Mouse (Mus musculus) embryonic facial prominence, embryonic 13.5 days (tissue): ENCODE results near the gene Ttll5. TPM values are rescaled to one million over a fixed set of nuclear protein-coding genes. Genes with fewer than 3 reads are reported as not detected.

Source experiments
- ATAC-seq: fragments of 200-750 bp; cut with Nextera tagmentation; 2 replicates; pipeline ENCODE4 v1.8.0; 2017; ENCODE audit warnings: low read depth; ENCODE audit not compliant: insufficient number of reproducible peaks, insufficient read depth, low FRiP score, low TSS enrichment
- H3K27ac ChIP-seq: fragments of 300-500 bp; sonication (generic); 2 replicates; pipeline ENCODE4 v1.5.1; 2015; ENCODE audit warnings: moderate library complexity, mild to moderate bottlenecking, inconsistent platforms
- H3K27me3 ChIP-seq: fragments of 300-500 bp; sonication (generic); 2 replicates; pipeline ENCODE4 v1.6.1; 2015; ENCODE audit warnings: mild to moderate bottlenecking, inconsistent platforms
- H3K36me3 ChIP-seq: fragments of 300-500 bp; sonication (generic); 2 replicates; pipeline ENCODE4 v1.6.1; 2015; ENCODE audit warnings: mild to moderate bottlenecking, inconsistent platforms
- H3K4me1 ChIP-seq: fragments of 300-500 bp; sonication (generic); 2 replicates; pipeline ENCODE4 v1.6.1; 2015; ENCODE audit warnings: inconsistent platforms
- H3K4me2 ChIP-seq: fragments of 300-500 bp; sonication (generic); 2 replicates; pipeline ENCODE4 v1.6.1; 2015; ENCODE audit warnings: moderate library complexity, mild to moderate bottlenecking, inconsistent platforms
- H3K4me3 ChIP-seq: fragments of 300-500 bp; sonication (generic); 2 replicates; pipeline ENCODE4 v1.5.1; 2015; ENCODE audit warnings: mild to moderate bottlenecking, inconsistent platforms
- H3K9ac ChIP-seq: fragments of 300-500 bp; sonication (generic); 2 replicates; pipeline ENCODE4 v1.6.1; 2015; ENCODE audit warnings: mild to moderate bottlenecking, inconsistent platforms
- H3K9me3 ChIP-seq: fragments of 300-500 bp; sonication (generic); 2 replicates; pipeline ENCODE4 v1.6.1; 2016; ENCODE audit warnings: inconsistent platforms
- WGBS: fragments of 180-500 bp; shearing (Covaris S2); methylation state at CpG from one replicate; pipeline ENCODE4 v1.1.7; 2015; ENCODE audit warnings: mixed read lengths; 5-methylcytosine and 5-hydroxymethylcytosine counted together
- polyA plus RNA-seq: library from polyadenylated mRNA; unstranded; fragments of >200 nt; fragmentation: Nextera tagmentation; extraction: Ambion mirVana; gene quantifications from 2 replicates; pipeline ENCODE4 v1.2.1, GENCODE M21; 2015

The Ttll5 gene
- polyA plus RNA-seq, 1 experiment from 2014 or later = 17.3 TPM

GRCm38 (mm10) chr12:85930713-85931112 lies 106.3 kb downstream of the Ttll5 start:
- 88% methylated on average over 3 of the region's 3 CpGs for WGBS
- Histone ChIP-seq H3K27ac (no peak overlapping the region), H3K4me1 (peaks cover 9% of the 10 kb centered on the region), H3K9ac (no peak overlapping the region), H3K9me3 (no peaks in the 10 kb centered on the region), H3K4me2 (no peak overlapping the region), H3K36me3 (peaks cover 21% of the 10 kb centered on the region), H3K4me3 (no peak overlapping the region), H3K27me3 (no peaks in the 10 kb centered on the region)
- ATAC-seq = no peak

- Histone ChIP-seq H3K27me3 (no peaks in the 10 kb centered on the region), H3K27ac (no peak overlapping the region), H3K4me1 (peaks cover 9% of the 10 kb centered on the region), H3K9ac (no peak overlapping the region), H3K4me3 (no peak overlapping the region), H3K9me3 (no peaks in the 10 kb centered on the region), H3K4me2 (no peak overlapping the region), H3K36me3 (peaks cover 17% of the 10 kb centered on the region)
- no peak for ATAC-seq
- WGBS = 87% methylated on average over 10 of the region's 10 CpGs
These were observed 108.8 kb downstream of the Ttll5 start for GRCm38 (mm10) chr12:85933241-85933640.

- Histone ChIP-seq H3K27me3 (no peaks in the 10 kb centered on the region), H3K9me3 (no peaks in the 10 kb centered on the region), H3K4me1 (no peaks in the 10 kb centered on the region), H3K4me3 (no peak overlapping the region), H3K4me2 (no peak overlapping the region), H3K27ac (no peak overlapping the region), H3K9ac (no peak overlapping the region), H3K36me3 (peaks cover 24% of the 10 kb centered on the region)
- 88% methylated on average over 5 of the region's 5 CpGs for whole genome bisulfite sequencing
- ATAC-seq = no peak
These were observed 112.9 kb downstream of the Ttll5 start for GRCm38 (mm10) chr12:85937384-85937783.

- H3K4me1 ChIP-seq = peaks cover 16% of the 10 kb centered on the region
- H3K27ac ChIP-seq = peak overlapping the region; percentile 64
- H3K4me2 ChIP-seq = no peak overlapping the region
- H3K36me3 ChIP-seq = peaks cover 6% of the 10 kb centered on the region; the same call in 1 of the 2 replicates
- H3K9ac ChIP-seq = no peak overlapping the region
- no peaks in the 10 kb centered on the region for H3K27me3 ChIP-seq
- WGBS = 35% methylated on average over 10 of the region's 10 CpGs
- H3K9me3 ChIP-seq = no peaks in the 10 kb centered on the region
- H3K4me3 ChIP-seq = no peak overlapping the region
- ATAC-seq = no peak
These were observed 119.0 kb downstream of the Ttll5 start for GRCm38 (mm10) chr12:85943456-85943855.

GRCm38 (mm10) chr12:85944419-85944818 lies 120.0 kb downstream of the Ttll5 start:
- ATAC-seq = no peak
- no peaks in the 10 kb centered on the region for H3K27me3 ChIP-seq
- no peak overlapping the region for H3K27ac ChIP-seq
- H3K4me2 ChIP-seq = no peak overlapping the region
- H3K4me1 ChIP-seq = peaks cover 16% of the 10 kb centered on the region
- H3K9me3 ChIP-seq = no peaks in the 10 kb centered on the region
- H3K9ac ChIP-seq = no peak overlapping the region
- 96% methylated on average over 3 of the region's 3 CpGs for WGBS
- H3K4me3 ChIP-seq = no peak overlapping the region
- H3K36me3 ChIP-seq = 0 out of 2 replicates have a peak, but pooled peaks cover under 1% of the 10 kb centered on the region

GRCm38 (mm10) chr12:85947161-85947560 lies 122.7 kb downstream of the Ttll5 start:
- no peak for ATAC-seq
- H3K4me3 ChIP-seq = no peak overlapping the region
- no peak overlapping the region for H3K4me2 ChIP-seq
- H3K9ac ChIP-seq = no peak overlapping the region
- no peaks in the 10 kb centered on the region for H3K27me3 ChIP-seq
- 88% methylated on average over 4 of the region's 4 CpGs for WGBS
- peaks cover 4% of the 10 kb centered on the region for H3K36me3 ChIP-seq
- peaks cover 21% of the 10 kb centered on the region for H3K4me1 ChIP-seq
- no peaks in the 10 kb centered on the region for H3K9me3 ChIP-seq
- no peak overlapping the region for H3K27ac ChIP-seq

- Histone ChIP-seq H3K9me3 (no peaks in the 10 kb centered on the region), H3K27me3 (no peaks in the 10 kb centered on the region), H3K36me3 (peaks cover 11% of the 10 kb centered on the region), H3K4me1 (peaks cover 11% of the 10 kb centered on the region), H3K9ac (no peak overlapping the region), H3K4me3 (no peak overlapping the region), H3K27ac (no peak overlapping the region), H3K4me2 (no peak overlapping the region)
- WGBS = 79% methylated on average over 6 of the region's 6 CpGs
- no peak for ATAC-seq
These were observed 125.2 kb downstream of the Ttll5 start for GRCm38 (mm10) chr12:85949667-85950066.

- no peak overlapping the region for H3K27ac ChIP-seq
- ATAC-seq = no peak
- 80% methylated on average over 6 of the region's 6 CpGs for WGBS
These were observed 125.9 kb downstream of the Ttll5 start for GRCm38 (mm10) chr12:85950371-85950770.

GRCm38 (mm10) chr12:85951036-85951435 lies 126.6 kb downstream of the Ttll5 start:
- Histone ChIP-seq H3K4me1 (peaks cover 12% of the 10 kb centered on the region), H3K4me2 (no peak overlapping the region), H3K9me3 (no peaks in the 10 kb centered on the region), H3K27me3 (no peaks in the 10 kb centered on the region), H3K36me3 (peaks cover 11% of the 10 kb centered on the region), H3K27ac (no peak overlapping the region), H3K4me3 (no peak overlapping the region), H3K9ac (no peak overlapping the region)
- no peak for ATAC-seq
- WGBS = 85% methylated on average over 4 of the region's 4 CpGs

More at GRCm38 (mm10) chr12:85950371-85950770, 125.9 kb downstream of the Ttll5 start:
- H3K36me3 ChIP-seq = peaks cover 11% of the 10 kb centered on the region
- H3K27me3 ChIP-seq = no peaks in the 10 kb centered on the region
- no peak overlapping the region for H3K4me3 ChIP-seq
- H3K9me3 ChIP-seq = no peaks in the 10 kb centered on the region
- peaks cover 10% of the 10 kb centered on the region for H3K4me1 ChIP-seq
- no peak overlapping the region for H3K9ac ChIP-seq
- no peak overlapping the region for H3K4me2 ChIP-seq

GRCm38 (mm10) chr12:85951822-85952221 lies 127.4 kb downstream of the Ttll5 start:
- no peaks in the 10 kb centered on the region for H3K27me3 ChIP-seq
- 88% methylated on average over 1 of the region's 1 CpGs for WGBS
- H3K9me3 ChIP-seq = no peaks in the 10 kb centered on the region
- H3K9ac ChIP-seq = no peak overlapping the region
- H3K36me3 ChIP-seq = peaks cover 11% of the 10 kb centered on the region
- peaks cover 18% of the 10 kb centered on the region for H3K4me1 ChIP-seq
- no peak overlapping the region for H3K27ac ChIP-seq
- ATAC-seq = no peak
- no peak overlapping the region for H3K4me3 ChIP-seq
- no peak overlapping the region for H3K4me2 ChIP-seq

GRCm38 (mm10) chr12:85952349-85952748 lies 127.9 kb downstream of the Ttll5 start:
- WGBS = 97% methylated on average over 5 of the region's 5 CpGs
- Histone ChIP-seq H3K4me3 (no peak overlapping the region), H3K27me3 (no peaks in the 10 kb centered on the region), H3K4me2 (no peak overlapping the region), H3K4me1 (peaks cover 18% of the 10 kb centered on the region), H3K9me3 (no peaks in the 10 kb centered on the region), H3K36me3 (peaks cover 11% of the 10 kb centered on the region), H3K27ac (no peak overlapping the region), H3K9ac (no peak overlapping the region)
- ATAC-seq = no peak

GRCm38 (mm10) chr12:85954167-85954566 lies 129.7 kb downstream of the Ttll5 start:
- Histone ChIP-seq H3K27me3 (no peaks in the 10 kb centered on the region), H3K4me2 (no peak overlapping the region), H3K4me1 (peaks cover 25% of the 10 kb centered on the region), H3K9ac (no peak overlapping the region), H3K4me3 (no peak overlapping the region), H3K27ac (no peak overlapping the region), H3K36me3 (peaks cover 11% of the 10 kb centered on the region), H3K9me3 (no peaks in the 10 kb centered on the region)
- WGBS = 82% methylated on average over 3 of the region's 3 CpGs
- ATAC-seq = no peak

GRCm38 (mm10) chr12:85955062-85955461 lies 130.6 kb downstream of the Ttll5 start:
- H3K4me1 ChIP-seq = peaks cover 32% of the 10 kb centered on the region
- H3K27ac ChIP-seq = no peak overlapping the region
- no peaks in the 10 kb centered on the region for H3K9me3 ChIP-seq
- no peak overlapping the region for H3K4me3 ChIP-seq
- WGBS = 59% methylated on average over 8 of the region's 8 CpGs
- no peaks in the 10 kb centered on the region for H3K27me3 ChIP-seq
- H3K36me3 ChIP-seq = peaks cover 11% of the 10 kb centered on the region
- no peak overlapping the region for H3K9ac ChIP-seq
- no peak for ATAC-seq
- no peak overlapping the region for H3K4me2 ChIP-seq
